Mouse (Mus musculus) MEL (cell line): ENCODE measurements around the gene Ryr3. TPM values are rescaled to one million over a fixed set of nuclear protein-coding genes. Genes with fewer than 3 reads are reported as not detected.

Source experiments
- DNase-seq: peaks from one replicate; pipeline ENCODE4 v3.0.0; 2011; ENCODE audit warnings: low read depth, low spot score
- H3K27ac ChIP-seq: 2 replicates; pipeline ENCODE4 v1.5.1; 2012; ENCODE audit warnings: low read depth, mild to moderate bottlenecking, control low read depth, low read length, moderate library complexity; ENCODE audit not compliant: control insufficient read depth
- H3K27me3 ChIP-seq, 2 experiments: fragments of 150-350 bp in 1 of 2; sonication (generic) in 1 of 2; 2 replicates each; pipeline ENCODE4 v1.6.1; 2012; ENCODE audit warnings: low read length in 2 of 2, mild to moderate bottlenecking in 2 of 2, improper control_type of control experiment in 1 of 2, moderate library complexity in 1 of 2; ENCODE audit not compliant: insufficient read depth in 2 of 2, control insufficient read depth in 1 of 2
- H3K36me3 ChIP-seq, 2 experiments: 2 replicates each; pipeline ENCODE4 v1.6.1; 2012 to 2014; ENCODE audit warnings: low read length in 2 of 2, improper control_type of control experiment in 1 of 2, inconsistent platforms in 1 of 2, mild to moderate bottlenecking in 1 of 2; ENCODE audit not compliant: insufficient read depth in 2 of 2, control insufficient read depth in 1 of 2
- H3K4me1 ChIP-seq, 2 experiments: fragments of 150-350 bp in 1 of 2; sonication (generic) in 1 of 2; 2 replicates each; pipeline ENCODE4 v1.6.1; 2012; ENCODE audit warnings: low read length in 2 of 2, improper control_type of control experiment in 1 of 2, mild to moderate bottlenecking in 1 of 2; ENCODE audit not compliant: insufficient read depth in 2 of 2, control insufficient read depth in 1 of 2
- H3K4me3 ChIP-seq, 2 experiments: fragments of 150-350 bp in 1 of 2; sonication (generic) in 1 of 2; 2 replicates each; pipeline ENCODE4 v1.5.1; 2012; ENCODE audit warnings: low read depth in 2 of 2, low read length in 2 of 2, mild to moderate bottlenecking in 2 of 2, moderate library complexity in 2 of 2, control low read depth in 1 of 2, improper control_type of control experiment in 1 of 2; ENCODE audit not compliant: control insufficient read depth in 1 of 2, insufficient read depth in 1 of 2
- H3K79me2 ChIP-seq: 2 replicates; pipeline ENCODE4 v1.6.1; 2012; ENCODE audit warnings: mild to moderate bottlenecking, low read length, moderate library complexity; ENCODE audit not compliant: control insufficient read depth, poor library complexity, insufficient read depth
- H3K9ac ChIP-seq: 2 replicates; pipeline ENCODE4 v1.6.1; 2012; ENCODE audit warnings: low read depth, mild to moderate bottlenecking, control low read depth, low read length, moderate library complexity; ENCODE audit not compliant: control insufficient read depth, poor library complexity, severe bottlenecking
- H3K9me3 ChIP-seq: fragments of 150-350 bp; sonication (generic); replicated peaks from 2 replicates; pipeline ENCODE4 v1.6.1; 2012; ENCODE audit warnings: mild to moderate bottlenecking, low read length, improper control_type of control experiment, moderate library complexity; ENCODE audit not compliant: insufficient read depth
- BHLHE40 ChIP-seq: IDR thresholded peaks from 2 replicates; pipeline ENCODE4 v1.6.1; 2012; ENCODE audit warnings: low read depth, mild to moderate bottlenecking, inconsistent platforms, low read length, improper control_type of control experiment, borderline replicate concordance
- CHD1 ChIP-seq: IDR thresholded peaks from 2 replicates; pipeline ENCODE4 v1.6.1; 2012; ENCODE audit warnings: low read depth, mild to moderate bottlenecking, inconsistent platforms, low read length, improper control_type of control experiment
- EP300 ChIP-seq, 2 experiments: IDR thresholded peaks; 2 replicates each; pipeline ENCODE4 v1.6.1; 2011; ENCODE audit warnings: improper control_type of control experiment in 2 of 2, low read length in 2 of 2, low read depth in 1 of 2, mild to moderate bottlenecking in 1 of 2
- GABPA ChIP-seq: IDR thresholded peaks from 2 replicates; pipeline ENCODE4 v1.6.1; 2012; ENCODE audit warnings: low read depth, mild to moderate bottlenecking, inconsistent platforms, low read length, improper control_type of control experiment, moderate library complexity
- JUND ChIP-seq: IDR thresholded peaks from 2 replicates; pipeline ENCODE4 v1.6.1; 2011; ENCODE audit warnings: low read depth, mild to moderate bottlenecking, improper control_type of control experiment, low read length
- KAT2A ChIP-seq: conservative IDR thresholded peaks from 2 replicates; pipeline ENCODE4 v1.6.1; 2012; ENCODE audit warnings: low read depth, low read length, improper control_type of control experiment, inconsistent platforms
- MAFK ChIP-seq: IDR thresholded peaks from 2 replicates; pipeline ENCODE4 v1.6.1; 2011; ENCODE audit warnings: low read depth, mild to moderate bottlenecking, low read length, improper control_type of control experiment, borderline replicate concordance
- MAZ ChIP-seq: IDR thresholded peaks from 2 replicates; pipeline ENCODE4 v1.6.1; 2012; ENCODE audit warnings: low read depth, mild to moderate bottlenecking, inconsistent platforms, low read length, improper control_type of control experiment
- MEF2A ChIP-seq: IDR thresholded peaks from 2 replicates; pipeline ENCODE4 v1.6.1; 2014; ENCODE audit warnings: low read depth, mild to moderate bottlenecking, inconsistent platforms, low read length, improper control_type of control experiment; ENCODE audit not compliant: poor library complexity, insufficient replicate concordance, severe bottlenecking; ENCODE audit errors: extremely low read depth
- MXI1 ChIP-seq: IDR thresholded peaks from 2 replicates; pipeline ENCODE4 v1.6.1; 2011; ENCODE audit warnings: mild to moderate bottlenecking, low read depth, low read length, improper control_type of control experiment
- MYB ChIP-seq: IDR thresholded peaks from 2 replicates; pipeline ENCODE4 v1.6.1; 2011; ENCODE audit warnings: mild to moderate bottlenecking, low read depth, low read length, improper control_type of control experiment
- NRF1 ChIP-seq: IDR thresholded peaks from 2 replicates; pipeline ENCODE4 v1.6.1; 2014; ENCODE audit warnings: low read depth, mild to moderate bottlenecking, inconsistent platforms, low read length, improper control_type of control experiment, moderate library complexity; ENCODE audit not compliant: poor library complexity, insufficient read depth, severe bottlenecking
- SIN3A ChIP-seq: IDR thresholded peaks from 2 replicates; pipeline ENCODE4 v1.6.1; 2012; ENCODE audit warnings: low read length, improper control_type of control experiment, inconsistent platforms
- TAL1 ChIP-seq: IDR thresholded peaks from 2 replicates; pipeline ENCODE4 v1.6.1; 2012; ENCODE audit warnings: mild to moderate bottlenecking, inconsistent platforms, low read length, moderate library complexity, mixed read lengths
- TBP ChIP-seq: IDR thresholded peaks from 2 replicates; pipeline ENCODE4 v1.8.0; 2011; ENCODE audit warnings: low read depth, low read length, improper control_type of control experiment
- ZKSCAN1 ChIP-seq: IDR thresholded peaks from 2 replicates; pipeline ENCODE4 v1.6.1; 2012; ENCODE audit warnings: low read depth, mild to moderate bottlenecking, inconsistent platforms, low read length, improper control_type of control experiment, moderate library complexity
- ZNF384 ChIP-seq: IDR thresholded peaks from 2 replicates; pipeline ENCODE4 v1.6.1; 2012; ENCODE audit warnings: low read depth, mild to moderate bottlenecking, inconsistent platforms, low read length, improper control_type of control experiment
- polyA plus RNA-seq, 2 experiments: library from polyadenylated mRNA; stranded (reverse) in 1 of 2; unstranded in 1 of 2; fragments of >175 nt in 1 of 2; fragments of >200 nt in 1 of 2; gene quantifications; 2 replicates each; pipeline versions ENCODE4 v1.2.1 to v1.2.4; 2012; ENCODE audit warnings: low replicate concordance in 2 of 2, low read depth in 1 of 2; ENCODE audit not compliant: insufficient read length in 2 of 2, insufficient read depth in 1 of 2, missing spikeins in 1 of 2
- total RNA-seq: library from RNA; depleted of rRNA; stranded (reverse); fragments of 300-350 nt; gene quantifications from 2 replicates; pipeline ENCODE4 v1.2.3, GENCODE M21; 2012

Ryr3 gene
- total and polyA plus RNA-seq, 3 experiments, result 0.04 TPM; not detected in 2

DNA sequence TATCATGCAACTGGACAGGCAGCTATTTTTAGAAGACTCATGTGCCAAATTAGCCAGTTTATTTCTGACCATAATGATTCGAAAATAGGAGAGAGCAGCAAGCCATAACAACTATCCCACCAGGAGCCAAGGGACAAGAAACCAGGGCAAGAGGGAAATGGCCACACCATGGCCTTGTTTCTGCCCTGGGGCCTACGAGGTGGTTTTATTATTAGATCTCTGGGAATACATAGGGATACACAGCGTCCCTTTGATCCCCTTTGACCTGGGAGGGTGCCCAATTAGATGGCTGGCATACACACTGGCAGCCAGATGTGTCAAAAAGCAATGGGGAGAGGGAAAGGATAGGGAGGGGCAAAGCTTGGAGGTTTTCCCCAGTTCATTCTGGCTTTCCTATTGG lies 563.1 kb downstream of the Ryr3 start:
- no peak overlapping the region for H3K9ac ChIP-seq
- peaks cover 0 to 3% of the 10 kb centered on the region in 2 experiments; a peak in 2 of 4 replicates for H3K27me3 ChIP-seq
- TF ChIP-seq ZKSCAN1 (no peak), TBP (no peak), SIN3A (no peak)
- H3K36me3 ChIP-seq, result peaks cover 0 to 7% of the 10 kb centered on the region in 2 experiments; a peak in 2 of 4 replicates
- H3K9me3 ChIP-seq, result no peaks in the 10 kb centered on the region
- H3K4me1 ChIP-seq, result peaks cover 0 to 9% of the 10 kb centered on the region in 2 experiments; a peak in 2 of 4 replicates
- DNase-seq, result no peak
- H3K27ac ChIP-seq, result no peak overlapping the region
- no peaks in the 10 kb centered on the region for H3K79me2 ChIP-seq
- no peak overlapping the region for H3K4me3 ChIP-seq

DNA sequence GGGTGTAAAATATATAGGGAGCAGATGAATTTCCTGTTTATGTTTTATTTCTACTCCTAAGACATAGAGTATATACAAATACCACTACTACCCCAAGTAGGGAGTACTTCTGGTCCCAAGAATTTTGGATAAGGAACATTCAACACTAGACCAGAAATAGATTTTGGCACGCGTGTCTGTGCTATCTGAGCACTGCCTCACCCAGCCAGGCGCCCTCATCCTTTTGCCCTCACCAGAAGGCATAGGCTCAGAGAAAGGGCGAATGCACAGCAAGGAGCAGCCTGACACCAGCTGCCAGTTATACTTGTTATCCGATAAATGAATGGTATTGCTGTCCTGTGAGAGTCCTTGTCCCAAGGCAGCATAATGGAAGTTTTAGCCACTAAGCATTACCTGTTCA lies 579.7 kb downstream of the Ryr3 start:
- no peaks in the 10 kb centered on the region for H3K4me1 ChIP-seq
- no peaks in the 10 kb centered on the region for H3K9me3 ChIP-seq
- H3K79me2 ChIP-seq, result no peaks in the 10 kb centered on the region
- no peak for DNase-seq
- no peaks in the 10 kb centered on the region for H3K27me3 ChIP-seq
- TF ChIP-seq CHD1 (no peak), MYB (no peak), BHLHE40 (no peak), KAT2A (no peak), MAFK (no peak), ZNF384 (no peak), JUND (no peak), EP300 (IDR thresholded peaks at IDR 0.05; ENCODE audit: low read depth in 1 of 2, low read length in 2 of 2) (no peak), MEF2A (no peak), TAL1 (no peak), NRF1 (no peak), GABPA (no peak), MAZ (no peak), MXI1 (no peak)
- no peak overlapping the region for H3K27ac ChIP-seq
- H3K4me3 ChIP-seq, result no peak overlapping the region
- no peak overlapping the region for H3K9ac ChIP-seq
- H3K36me3 ChIP-seq, result no peaks in the 10 kb centered on the region
